ENCODE assay signal across 27 mouse cellular contexts in the genomic region with DNA sequence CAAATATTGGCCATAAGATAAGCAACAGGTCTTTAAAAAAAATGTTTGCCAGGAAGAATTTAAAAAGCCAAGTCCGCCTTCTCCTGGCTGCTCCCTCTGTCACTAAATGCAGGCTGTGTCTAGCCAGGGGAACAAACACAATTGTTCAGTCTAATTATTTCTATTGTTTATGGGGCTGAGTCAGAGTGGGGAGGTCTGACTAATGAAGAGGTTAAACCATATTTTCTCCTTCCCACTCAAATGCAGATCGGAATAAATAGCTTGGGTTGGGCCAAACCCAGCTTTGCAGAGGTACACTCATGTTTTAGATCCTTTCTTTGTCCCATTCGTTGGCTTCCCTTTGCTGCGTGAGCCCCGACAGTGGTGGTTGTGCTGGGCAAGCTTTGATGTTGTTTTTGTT. TPM values are rescaled to one million over a fixed set of nuclear protein-coding genes. Genes with fewer than 3 reads are reported as not detected.
DNase-seq lines count a peak whose midpoint lies in the region; ATAC-seq and TF ChIP-seq lines count a peak whose summit lies in the region.
"Had no signal": no experiment of that assay in that cellular context is flagged by ENCODE, and none has a peak within 500 bp of the region (broad histone marks: within the 10 kb centered on the region; RNA-seq: fewer than 3 reads in every experiment).

No protein-coding gene starts in this region.

- no peak overlapping the region for H3K9ac ChIP-seq in midbrain, embryonic 11.5 days (ENCODE audit: low read length)
- H3K9ac ChIP-seq in midbrain, embryonic 14.5 days (replicated peaks; ENCODE audit: low read length), result no peak overlapping the region
- H3K9ac ChIP-seq: embryonic facial prominence, embryonic 13.5 days; embryonic facial prominence, embryonic 15.5 days; forebrain, embryonic 12.5 days had no signal

- H3K4me1 ChIP-seq in midbrain, embryonic 11.5 days (ENCODE audit: control insufficient read depth, insufficient read depth, low read length), result no peaks in the 10 kb centered on the region
- H3K4me1 ChIP-seq in midbrain, embryonic 14.5 days (ENCODE audit: control insufficient read depth, insufficient read depth, low read length), result no peaks in the 10 kb centered on the region
- H3K4me1 ChIP-seq: embryonic facial prominence, embryonic 13.5 days; embryonic facial prominence, embryonic 15.5 days; forebrain, embryonic 10.5 days; forebrain, embryonic 12.5 days had no signal

- H3K27me3 ChIP-seq in midbrain, embryonic 11.5 days (ENCODE audit: control insufficient read depth, insufficient read depth, low read length), result no peaks in the 10 kb centered on the region
- H3K27me3 ChIP-seq in midbrain, embryonic 14.5 days (ENCODE audit: control insufficient read depth, insufficient read depth, low read length), result no peaks in the 10 kb centered on the region
- H3K27me3 ChIP-seq: CH12.LX, Patski had no signal

- no peak overlapping the region for H3K27ac ChIP-seq in midbrain, embryonic 11.5 days (ENCODE audit: low read depth, low read length)
- H3K27ac ChIP-seq in midbrain, embryonic 14.5 days (replicated peaks; ENCODE audit: low read depth, low read length), result no peak overlapping the region
- no peak overlapping the region for H3K27ac ChIP-seq in left cerebral cortex, adult 2 months
- H3K27ac ChIP-seq: embryonic facial prominence, embryonic 13.5 days; embryonic facial prominence, embryonic 15.5 days; forebrain, embryonic 10.5 days; forebrain, embryonic 12.5 days had no signal

- TF ChIP-seq CTCF in left cerebral cortex, adult 2 months (IDR thresholded peaks at IDR 0.05), result no peak

- H3K36me3 ChIP-seq in midbrain, embryonic 11.5 days (ENCODE audit: control insufficient read depth, insufficient read depth, low read length), result no peaks in the 10 kb centered on the region
- H3K36me3 ChIP-seq in midbrain, embryonic 14.5 days (ENCODE audit: control insufficient read depth, insufficient read depth, low read length), result no peaks in the 10 kb centered on the region
- H3K36me3 ChIP-seq: embryonic facial prominence, embryonic 13.5 days; embryonic facial prominence, embryonic 15.5 days; forebrain, embryonic 10.5 days; forebrain, embryonic 12.5 days had no signal

- intact Hi-C loops in left cerebral cortex, adult 2 months (cut with DNase I), result loop anchor here (2.0 kb wide), 2 partner anchors 39 to 77 kb away; a partner anchor contains a TSS

- WGBS in midbrain, embryonic 11.5 days, result 81% methylated on average over 5 of the region's 5 CpGs
- WGBS in midbrain, embryonic 14.5 days, result 83% methylated on average over 5 of the region's 5 CpGs

- H3K9me3 ChIP-seq in midbrain, embryonic 11.5 days (ENCODE audit: control insufficient read depth, low read length), result no peaks in the 10 kb centered on the region
- H3K9me3 ChIP-seq in midbrain, embryonic 14.5 days (ENCODE audit: control insufficient read depth, low read length), result no peaks in the 10 kb centered on the region
- H3K9me3 ChIP-seq: embryonic facial prominence, embryonic 13.5 days; embryonic facial prominence, embryonic 15.5 days; forebrain, embryonic 10.5 days; forebrain, embryonic 12.5 days had no signal

- no peak overlapping the region for H3K4me2 ChIP-seq in midbrain, embryonic 11.5 days
- no peak overlapping the region for H3K4me2 ChIP-seq in midbrain, embryonic 14.5 days (ENCODE audit: low read length)
- H3K4me2 ChIP-seq: embryonic facial prominence, embryonic 13.5 days; embryonic facial prominence, embryonic 15.5 days; forebrain, embryonic 12.5 days had no signal

- ATAC-seq in midbrain, embryonic 11.5 days (ENCODE audit: low FRiP score), result no peak
- ATAC-seq in midbrain, embryonic 14.5 days (ENCODE audit: low FRiP score, low TSS enrichment), result no peak
- ATAC-seq: activated CD4-positive, CD25-positive, alpha-beta regulatory T cell, adult 4 months; CD4-positive, CD25-positive, alpha-beta regulatory T cell, adult 4 months; forebrain, embryonic 14.5 days; forebrain, embryonic 16.5 days; Patski had no signal

- DNase-seq in midbrain, embryonic 11.5 days (ENCODE audit: low spot score, missing footprints), result peak; percentile 77
- DNase-seq in midbrain, embryonic 14.5 days, result no peak
- DNase-seq in brain, adult 2 months (ENCODE audit: low read depth, low spot score), result peak; percentile 52
- DNase-seq in left cerebral cortex, adult 2 months (ENCODE audit: extremely low spot score in 1 of 2, low spot score in 2 of 2), result no peak
- no peak for DNase-seq in gastrocnemius, adult 18-20 months (ENCODE audit: low spot score)
- DNase-seq: adrenal gland, adult 8-10 months; adrenal gland, postnatal 14 days; adrenal gland, postnatal 36 days; B cell, adult 2 months; cerebellum, adult 11 months; cerebellum, adult 18-20 months; cerebellum, adult 8-10 months; cerebellum, adult 9-11 months; cerebellum, postnatal 14 days; cerebellum, postnatal 36 days; embryo, embryonic 11 days had no signal

- H3K4me3 ChIP-seq in midbrain, embryonic 11.5 days (ENCODE audit: low read depth, low read length), result no peak overlapping the region
- no peak overlapping the region for H3K4me3 ChIP-seq in midbrain, embryonic 14.5 days (replicated peaks; ENCODE audit: low read depth, low read length)
- no peak overlapping the region for H3K4me3 ChIP-seq in left cerebral cortex, adult 2 months
- H3K4me3 ChIP-seq: embryonic facial prominence, embryonic 13.5 days; embryonic facial prominence, embryonic 15.5 days; erythroblast, embryonic 14.5 days; forebrain, embryonic 10.5 days; forebrain, embryonic 12.5 days had no signal

RNA-seq across cellular contexts. Expression of a gene that starts 9.4 kb away (rescaled TPM):
- polyA plus RNA-seq in midbrain, embryonic 11.5 days (2014; fragmentation: Nextera tagmentation; extraction: Ambion mirVana), result 67.4 and 69.3 TPM in 2 replicates
- 44.0 and 56.7 TPM in 2 replicates for polyA plus RNA-seq in midbrain, embryonic 14.5 days (2014; fragmentation: Nextera tagmentation; extraction: Ambion mirVana)
- total RNA-seq in left cerebral cortex, adult 2 months (2021), result 10 to 100 TPM; 47.7 to 49.1 TPM
- 10 to 100 TPM; 15.2 to 15.4 TPM for total RNA-seq in gastrocnemius, adult 18-20 months (2021)

RNA-seq across cellular contexts. Expression of a gene that starts 39.2 kb away (rescaled TPM):
- polyA plus RNA-seq in midbrain, embryonic 11.5 days (2014; fragmentation: Nextera tagmentation; extraction: Ambion mirVana), result 79.4 and 99.6 TPM in 2 replicates
- 106 and 107 TPM in 2 replicates for polyA plus RNA-seq in midbrain, embryonic 14.5 days (2014; fragmentation: Nextera tagmentation; extraction: Ambion mirVana)
- total RNA-seq in left cerebral cortex, adult 2 months (2021), result 10 to 100 TPM; 87.7 to 91.9 TPM
- 10 to 100 TPM; 32.0 to 32.7 TPM for total RNA-seq in gastrocnemius, adult 18-20 months (2021)

Comparison
In these comparisons a context has a peak if more than half of its experiments do, and no peak if none do; other contexts are left out.
1. DNase-seq: peak in midbrain, embryonic 11.5 days (single experiment) and brain, adult 2 months (single experiment); none in midbrain, embryonic 14.5 days (single experiment), left cerebral cortex, adult 2 months (0 of 2) and gastrocnemius, adult 18-20 months (single experiment).